Mouse (Mus musculus): ENCODE data around the gene Nemf.

GRCm38 (mm10) chr12:69287535-69287934 lies 69.4 kb downstream of the Nemf start:
- TF ChIP-seq CTCF (IDR thresholded peaks at IDR 0.05; ENCODE audit: control insufficient read depth, insufficient read depth, insufficient replicate concordance, low read depth, low read length): no peak
- TF ChIP-seq POLR2A (IDR thresholded peaks at IDR 0.05; ENCODE audit: control insufficient read depth, low read depth, low read length): no peak
